ENCODE assay signal across 7 mouse cellular contexts in genomic region chr13:70643408-70644082, GRCm38 (mm10). TPM values are rescaled to one million over a fixed set of nuclear protein-coding genes. Genes with fewer than 3 reads are reported as not detected.
A peak's percentile ranks its signal among the peaks of the same experiment; 100 is the strongest.
DNase-seq lines count a peak whose midpoint lies in the region; ATAC-seq and TF ChIP-seq lines count a peak whose summit lies in the region.

No protein-coding gene starts in this region.

- H3K36me3 ChIP-seq in kidney, postnatal 0 days (ENCODE audit: insufficient read depth, low read length) = no peaks in the 10 kb centered on the region
- H3K36me3 ChIP-seq in lung, embryonic 14.5 days (ENCODE audit: insufficient read depth) = no peaks in the 10 kb centered on the region

- WGBS in kidney, postnatal 0 days = 22% methylated on average over 10 of the region's 10 CpGs
- WGBS in lung, embryonic 14.5 days = 18% methylated on average over 10 of the region's 10 CpGs

- no peak overlapping the region for H3K4me2 ChIP-seq in kidney, postnatal 0 days (ENCODE audit: low read length)
- no peak overlapping the region for H3K4me2 ChIP-seq in lung, embryonic 14.5 days

- no peaks in the 10 kb centered on the region for H3K27me3 ChIP-seq in kidney, postnatal 0 days (ENCODE audit: insufficient read depth, low read length)
- no peaks in the 10 kb centered on the region for H3K27me3 ChIP-seq in lung, embryonic 14.5 days (ENCODE audit: insufficient read depth, low read length)

- peak; percentile 97 for TF ChIP-seq CTCF in kidney, postnatal 0 days (IDR thresholded peaks at IDR 0.05; ENCODE audit: low read depth)
- TF ChIP-seq CTCF in lung, embryonic 14.5 days (IDR thresholded peaks at IDR 0.05; ENCODE audit: low read depth) = peak; percentile 92

- no peak overlapping the region for H3K4me3 ChIP-seq in kidney, postnatal 0 days (replicated peaks; ENCODE audit: low read depth, low read length)
- no peak overlapping the region for H3K4me3 ChIP-seq in lung, embryonic 14.5 days (ENCODE audit: low read depth, low read length)

- DNase-seq in CD4-positive helper T cell, adult 2 months (ENCODE audit: low read depth, low spot score) = peak; percentile 59
- DNase-seq in MN1 (ENCODE audit: low spot score) = peak; percentile 60
- peak; percentile 61 to 76 for DNase-seq in cerebellum, postnatal 25 days
- peak; percentile 24 to 34 for DNase-seq in gastrocnemius, postnatal 4 days (ENCODE audit: low spot score in 2 of 2)
- DNase-seq in kidney, postnatal 0 days (ENCODE audit: low spot score) = peak; percentile 86
- peak; percentile 89 for DNase-seq in lung, embryonic 14.5 days
- DNase-seq in ovary, postnatal 36 days (ENCODE audit: low spot score) = peak; percentile 18

- no peaks in the 10 kb centered on the region for H3K4me1 ChIP-seq in kidney, postnatal 0 days (replicated peaks; ENCODE audit: insufficient read depth, low read length)
- H3K4me1 ChIP-seq in lung, embryonic 14.5 days (ENCODE audit: insufficient read depth) = no peaks in the 10 kb centered on the region

- ATAC-seq in kidney, postnatal 0 days (replicated peaks; ENCODE audit: low FRiP score, low read depth) = 0 out of 2 replicates have a peak, but pooled peaks have one; percentile 46
- peak; percentile 51 for ATAC-seq in lung, embryonic 14.5 days (ENCODE audit: insufficient read depth)

- no peak overlapping the region for H3K9ac ChIP-seq in kidney, postnatal 0 days (ENCODE audit: low read depth, low read length)
- no peak overlapping the region for H3K9ac ChIP-seq in lung, embryonic 14.5 days

- no peak overlapping the region for H3K27ac ChIP-seq in kidney, postnatal 0 days
- H3K27ac ChIP-seq in lung, embryonic 14.5 days (ENCODE audit: low read depth) = no peak overlapping the region

- H3K9me3 ChIP-seq in kidney, postnatal 0 days (replicated peaks; ENCODE audit: low read length) = no peaks in the 10 kb centered on the region
- no peaks in the 10 kb centered on the region for H3K9me3 ChIP-seq in lung, embryonic 14.5 days (ENCODE audit: low read depth, low read length)

RNA-seq across cellular contexts. Expression of gene Ice1, which starts 6.1 kb away (rescaled TPM):
- 10 to 100 TPM; 43.0 to 44.3 TPM for total RNA-seq in gastrocnemius, postnatal 4 days (2021)
- polyA plus RNA-seq in kidney, postnatal 0 days (2015; fragmentation: Nextera tagmentation; extraction: Ambion mirVana) = 14.7 and 17.9 TPM in 2 replicates
- polyA plus RNA-seq in lung, embryonic 14.5 days (2014; fragmentation: Nextera tagmentation; extraction: Ambion mirVana) = 28.2 and 31.8 TPM in 2 replicates

Comparison
In these comparisons a context has a peak if more than half of its experiments do, and no peak if none do; other contexts are left out.
1. DNase-seq: peak in every context shown above with its lines; median percentile 89 in lung, embryonic 14.5 days; 86 in kidney, postnatal 0 days; 68 in cerebellum, postnatal 25 days; 60 in MN1; 59 in CD4-positive helper T cell, adult 2 months; 29 in gastrocnemius, postnatal 4 days; 18 in ovary, postnatal 36 days.